Mouse (Mus musculus): Measurements from ENCODE around the gene Scarf2.

The Scarf2 gene

GRCm38 (mm10) chr16:17832821-17833220, 35.7 kb downstream of the Scarf2 start, which contains the start of gene B830017H08Rik:
Gene B830017H08Rik, plus strand, starts transcription at chr16:17833121.
- DNase-seq (ENCODE audit: low spot score) = no peak

GRCm38 (mm10) chr16:17833321-17833680, 36.2 kb downstream of the Scarf2 start:
- DNase-seq (ENCODE audit: low spot score) = peak; percentile 59

GRCm38 (mm10) chr16:17833681-17834399, 36.8 kb downstream of the Scarf2 start:
- DNase-seq (ENCODE audit: low spot score) = peak; percentile 56

GRCm38 (mm10) chr16:17834543-17834942, 37.5 kb downstream of the Scarf2 start:
- DNase-seq (ENCODE audit: low spot score) = no peak

- DNase-seq (ENCODE audit: low spot score) = no peak
Observed at GRCm38 (mm10) chr16:17835481-17835880, 38.4 kb downstream of the Scarf2 start.

- no peak for DNase-seq (ENCODE audit: low spot score)
Observed at GRCm38 (mm10) chr16:17838051-17838450, 41.0 kb downstream of the Scarf2 start, which contains the start of gene Car15. Gene Car15, minus strand, starts transcription at chr16:17838364.

- DNase-seq (ENCODE audit: low spot score) = no peak
Observed at GRCm38 (mm10) chr16:17839976-17840375, 42.9 kb downstream of the Scarf2 start.

GRCm38 (mm10) chr16:17842437-17842836, 45.4 kb downstream of the Scarf2 start:
- DNase-seq (ENCODE audit: low spot score) = no peak

GRCm38 (mm10) chr16:17843701-17844365, 46.8 kb downstream of the Scarf2 start:
- no peak for DNase-seq (ENCODE audit: low spot score)

GRCm38 (mm10) chr16:17848431-17848830, 51.3 kb downstream of the Scarf2 start:
- DNase-seq (ENCODE audit: low spot score) = peak; percentile 30

GRCm38 (mm10) chr16:17848928-17849327, 51.8 kb downstream of the Scarf2 start:
- DNase-seq (ENCODE audit: low spot score) = peak; percentile 42

- DNase-seq (ENCODE audit: low spot score) = peak; percentile 29
Observed at GRCm38 (mm10) chr16:17849486-17849885, 52.4 kb downstream of the Scarf2 start.

GRCm38 (mm10) chr16:17851331-17851730, 54.2 kb downstream of the Scarf2 start:
- DNase-seq (ENCODE audit: low spot score) = no peak

- DNase-seq (ENCODE audit: low spot score) = no peak
Observed at GRCm38 (mm10) chr16:17851860-17852259, 54.8 kb downstream of the Scarf2 start.

GRCm38 (mm10) chr16:17853263-17853662, 56.2 kb downstream of the Scarf2 start:
- DNase-seq (ENCODE audit: low spot score) = no peak

- DNase-seq (ENCODE audit: low spot score) = no peak
Observed at GRCm38 (mm10) chr16:17857157-17857556, 60.1 kb downstream of the Scarf2 start.
